Comparison of ENCODE assay signal across 8 mouse cellular contexts in genomic region chr13:55668550-55668949, GRCm38 (mm10). TPM values are rescaled to one million over a fixed set of nuclear protein-coding genes. Genes with fewer than 3 reads are reported as not detected.
DNase-seq lines count a peak whose midpoint lies in the region.

No protein-coding gene starts in this region.

- peak; percentile 44 for DNase-seq in gastrocnemius, postnatal 10 days
- no peak for DNase-seq in gastrocnemius, adult 18-20 months (ENCODE audit: low spot score)
- DNase-seq in ovary, postnatal 36 days (ENCODE audit: low spot score): peak; percentile 12
- DNase-seq in ovary, postnatal 14 days (ENCODE audit: low spot score): no peak
- DNase-seq in c-Kit-positive CD71-positive TER-119-negative erythroid progenitor cells, embryonic 14.5 days (ENCODE audit: low read depth): peak; percentile 44
- peak; percentile 52 to 69 for DNase-seq in kidney, postnatal 25 days
- peak; percentile 18 for DNase-seq in spleen, adult 12 weeks (ENCODE audit: low spot score)
- no peak for DNase-seq in ovary, postnatal 10 days (ENCODE audit: low spot score)

RNA-seq across cellular contexts. Expression of gene B230219D22Rik, which starts 24.4 kb away (rescaled TPM):
- 10 to 100 TPM; 36.4 to 41.9 TPM for total RNA-seq in gastrocnemius, postnatal 10 days (2021)
- total RNA-seq in gastrocnemius, adult 18-20 months (2021): 10 to 100 TPM; 28.7 to 32.0 TPM

RNA-seq across cellular contexts. Expression of gene Ddx46, which starts 33.7 kb away (rescaled TPM):
- total RNA-seq in gastrocnemius, postnatal 10 days (2021): 10 to 100 TPM; 27.8 to 30.1 TPM
- 10 to 100 TPM; 23.1 to 23.7 TPM for total RNA-seq in gastrocnemius, adult 18-20 months (2021)

RNA-seq across cellular contexts. Expression of gene Caml, which starts 45.7 kb away (rescaled TPM):
- total RNA-seq in gastrocnemius, postnatal 10 days (2021): 10 to 100 TPM; 13.0 to 17.1 TPM
- total RNA-seq in gastrocnemius, adult 18-20 months (2021): 1 to 10 TPM; 8.1 to 9.2 TPM

RNA-seq across cellular contexts. Expression of gene Txndc15, which starts 45.9 kb away (rescaled TPM):
- 10 to 100 TPM; 30.9 to 32.6 TPM for total RNA-seq in gastrocnemius, postnatal 10 days (2021)
- total RNA-seq in gastrocnemius, adult 18-20 months (2021): 10 to 100 TPM; 31.6 to 32.9 TPM

RNA-seq across cellular contexts. Expression of gene Pcbd2, which starts 58.6 kb away (rescaled TPM):
- 10 to 100 TPM; 25.8 to 30.5 TPM for total RNA-seq in gastrocnemius, postnatal 10 days (2021)
- 10 to 100 TPM; 20.7 to 21.5 TPM for total RNA-seq in gastrocnemius, adult 18-20 months (2021)

Comparison
In these comparisons a context has a peak if more than half of its experiments do, and no peak if none do; other contexts are left out.
1. DNase-seq: peak in gastrocnemius, postnatal 10 days (single experiment), ovary, postnatal 36 days (single experiment), c-Kit-positive CD71-positive TER-119-negative erythroid progenitor cells, embryonic 14.5 days (single experiment), kidney, postnatal 25 days (2 of 2) and spleen, adult 12 weeks (single experiment); none in gastrocnemius, adult 18-20 months (single experiment), ovary, postnatal 14 days (single experiment) and ovary, postnatal 10 days (single experiment).